Mouse (Mus musculus): ENCODE results near the gene Sh2d6. TPM values are rescaled to one million over a fixed set of nuclear protein-coding genes. Genes with fewer than 3 reads are reported as not detected.

Gene Sh2d6
- polyA plus RNA-seq, 1 experiment from 2014 or later = 0.30 TPM

DNA sequence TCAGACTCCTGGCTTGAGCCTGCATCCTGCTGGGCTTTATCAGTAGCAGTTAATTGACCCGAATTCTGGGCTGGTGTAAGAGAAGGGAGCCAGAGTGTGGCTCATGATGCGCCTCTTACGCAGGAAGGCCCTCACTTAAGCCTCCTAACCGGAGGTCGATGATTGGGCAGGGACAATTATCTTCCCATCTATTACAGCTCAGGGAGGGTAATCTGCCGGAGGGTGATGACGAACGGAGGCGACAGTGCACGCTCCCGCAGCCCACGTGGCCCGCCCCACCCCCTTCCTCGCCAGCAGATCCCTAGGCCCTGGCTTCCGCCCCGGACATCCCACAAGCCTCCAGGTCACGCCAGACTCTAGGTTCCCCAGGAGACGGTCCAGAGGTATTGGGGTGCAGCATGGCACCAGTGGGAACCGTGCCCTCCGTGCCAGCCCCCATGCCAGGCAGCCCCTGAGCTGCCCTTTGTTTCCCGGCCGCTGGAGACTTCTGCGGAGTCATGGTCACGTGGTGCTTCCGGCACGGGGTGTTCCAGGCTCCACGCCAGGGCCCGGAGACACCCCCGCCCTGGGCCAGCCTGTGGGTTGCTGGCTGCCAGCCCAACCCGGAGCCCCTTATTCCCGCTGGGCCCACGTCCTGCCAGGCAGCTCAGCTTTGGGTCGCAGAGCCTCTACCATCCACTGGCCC is 9.0 kb downstream of the Sh2d6 start:
- peak overlapping the region; percentile 95 for H3K27ac ChIP-seq
- no peaks in the 10 kb centered on the region for H3K9me3 ChIP-seq
- WGBS = 7% methylated on average over 33 of the region's 33 CpGs
- peak; percentile 81 for DNase-seq (ENCODE audit: extremely low spot score, low spot score)
- H3K4me1 ChIP-seq = peaks cover 26% of the 10 kb centered on the region
- H3K4me3 ChIP-seq = peak overlapping the region; percentile 48
- 0 out of 2 replicates have a peak, but pooled peaks cover 5% of the 10 kb centered on the region for H3K27me3 ChIP-seq (ENCODE audit: poor library complexity, severe bottlenecking)
- no peaks in the 10 kb centered on the region for H3K36me3 ChIP-seq (replicated peaks)

DNA sequence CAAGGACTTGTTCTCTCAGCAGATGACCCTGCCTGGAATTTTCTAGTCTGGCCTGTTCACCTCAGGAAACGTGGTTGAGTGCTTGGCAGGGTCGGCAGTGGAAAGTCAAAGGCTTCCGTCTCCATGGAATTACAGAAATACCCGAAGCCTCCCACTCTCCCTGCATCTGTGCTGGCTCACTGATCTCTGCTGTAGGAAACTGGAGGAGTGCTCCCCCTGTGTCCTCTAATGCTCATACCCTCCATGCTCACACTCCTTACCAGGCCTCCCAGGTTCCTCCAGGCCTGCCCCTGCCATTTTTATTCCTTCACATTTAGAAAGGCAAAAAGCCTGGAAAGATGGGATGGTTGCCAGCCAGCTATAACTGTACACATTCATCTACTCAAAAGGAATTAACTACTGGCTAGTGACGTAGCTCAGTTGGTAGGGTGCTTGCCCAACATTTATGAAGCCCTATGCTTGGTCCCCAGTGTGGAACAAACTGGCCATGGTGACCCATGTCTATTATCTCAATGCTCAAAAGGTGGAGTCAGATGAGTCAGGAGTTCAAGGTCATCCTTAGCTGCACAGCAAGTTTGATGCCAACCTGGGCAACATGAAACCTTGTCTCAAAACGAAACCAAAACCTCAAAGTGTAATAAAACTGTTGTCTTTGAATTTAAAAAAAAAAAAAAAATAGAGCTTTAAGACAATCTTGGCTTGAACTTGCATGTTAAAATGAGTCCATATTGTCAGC is 10.7 kb downstream of the Sh2d6 start:
- WGBS = 83% methylated on average over 6 of the region's 6 CpGs
- DNase-seq (ENCODE audit: extremely low spot score, low spot score) = no peak
- peaks cover 26% of the 10 kb centered on the region for H3K4me1 ChIP-seq
- 0 out of 2 replicates have a peak, but pooled peaks cover 5% of the 10 kb centered on the region for H3K27me3 ChIP-seq (ENCODE audit: poor library complexity, severe bottlenecking)
- H3K4me3 ChIP-seq = no peak overlapping the region
- H3K27ac ChIP-seq = no peak overlapping the region; the same call in 1 of the 2 replicates
- no peaks in the 10 kb centered on the region for H3K36me3 ChIP-seq (replicated peaks)
- H3K9me3 ChIP-seq = no peaks in the 10 kb centered on the region

DNA sequence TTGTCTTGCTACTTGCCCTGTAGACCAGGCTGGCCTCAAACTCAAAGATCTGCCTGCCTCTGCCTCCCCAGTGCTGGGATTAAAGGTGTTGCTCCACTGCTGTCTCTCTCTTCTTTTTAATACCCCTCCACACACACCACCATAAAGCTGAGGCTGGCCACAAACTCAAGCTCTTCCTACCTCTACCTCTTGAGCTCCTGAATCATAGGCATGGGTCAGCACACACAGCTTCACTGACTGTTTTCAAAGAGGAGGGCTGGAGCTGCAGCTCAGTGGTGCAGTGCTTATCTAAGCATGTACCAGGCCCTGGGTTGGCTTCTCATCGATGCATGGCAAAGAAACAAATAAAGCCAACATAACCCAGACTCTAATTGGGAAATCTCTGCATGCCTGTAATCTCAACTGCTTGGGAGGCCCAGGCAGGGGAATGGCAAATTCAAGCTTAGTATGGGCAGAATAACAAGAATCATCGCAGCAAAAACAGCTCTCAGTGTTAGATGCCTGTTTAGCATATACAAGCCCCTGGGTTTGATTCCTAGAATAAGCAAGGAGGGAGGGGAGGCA is 11.6 kb downstream of the Sh2d6 start:
- Histone ChIP-seq H3K27me3 (ENCODE audit: poor library complexity, severe bottlenecking) (0 out of 2 replicates have a peak, but pooled peaks cover 5% of the 10 kb centered on the region), H3K9me3 (no peaks in the 10 kb centered on the region), H3K4me1 (peaks cover 26% of the 10 kb centered on the region), H3K36me3 (replicated peaks) (no peaks in the 10 kb centered on the region), H3K27ac (peak overlapping the region; percentile 51; the same call in 1 of the 2 replicates), H3K4me3 (no peak overlapping the region)
- WGBS = 95% methylated on average over 2 of the region's 2 CpGs
- no peak for DNase-seq (ENCODE audit: extremely low spot score, low spot score)

DNA sequence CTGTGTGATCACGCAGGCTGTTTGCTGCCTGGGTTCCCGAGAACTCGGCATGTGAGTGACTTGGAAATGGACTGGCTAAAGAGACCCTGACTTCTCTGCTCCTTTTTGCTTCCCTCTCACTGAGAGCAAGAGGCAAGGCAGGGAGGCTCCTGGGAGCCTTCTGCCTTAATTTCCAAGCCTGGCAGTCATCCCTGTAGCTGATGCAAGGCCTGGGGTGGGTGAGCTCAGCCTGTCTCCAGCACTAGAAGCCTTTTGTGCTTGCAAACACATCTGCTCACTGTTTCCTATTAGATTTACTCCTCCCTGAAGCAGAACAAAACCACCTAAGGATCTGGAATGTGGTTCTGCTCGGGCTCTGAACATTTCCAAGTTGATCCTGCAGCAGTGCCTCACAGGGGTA is 12.9 kb downstream of the Sh2d6 start:
- H3K4me1 ChIP-seq = peaks cover 21% of the 10 kb centered on the region
- no peaks in the 10 kb centered on the region for H3K36me3 ChIP-seq (replicated peaks)
- H3K9me3 ChIP-seq = no peaks in the 10 kb centered on the region
- no peak for DNase-seq (ENCODE audit: extremely low spot score, low spot score)
- H3K4me3 ChIP-seq = no peak overlapping the region
- H3K27me3 ChIP-seq (ENCODE audit: poor library complexity, severe bottlenecking) = no peaks in the 10 kb centered on the region
- H3K27ac ChIP-seq = no peak overlapping the region
- WGBS = 76% methylated on average over 4 of the region's 4 CpGs

DNA sequence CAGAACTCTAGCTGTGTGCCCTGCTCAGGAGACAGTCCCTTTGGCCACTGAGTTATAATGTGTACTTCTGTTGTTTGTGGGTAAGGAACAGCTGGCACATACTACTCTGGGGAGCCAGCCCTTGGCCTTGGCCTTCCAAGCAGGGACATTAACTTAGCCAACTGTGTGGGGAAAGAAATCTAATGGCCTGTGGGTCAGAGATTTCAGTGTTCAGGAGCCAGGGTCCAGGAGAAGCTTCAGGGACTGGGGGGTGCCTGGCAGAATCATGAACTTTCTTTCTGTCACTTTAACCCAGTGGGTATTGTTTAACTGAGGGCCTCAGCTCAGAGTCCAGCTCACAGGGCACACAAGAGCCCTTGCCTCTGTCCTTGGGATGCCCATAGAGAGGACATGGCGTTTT is 15.4 kb downstream of the Sh2d6 start:
- no peaks in the 10 kb centered on the region for H3K27me3 ChIP-seq (ENCODE audit: poor library complexity, severe bottlenecking)

DNA sequence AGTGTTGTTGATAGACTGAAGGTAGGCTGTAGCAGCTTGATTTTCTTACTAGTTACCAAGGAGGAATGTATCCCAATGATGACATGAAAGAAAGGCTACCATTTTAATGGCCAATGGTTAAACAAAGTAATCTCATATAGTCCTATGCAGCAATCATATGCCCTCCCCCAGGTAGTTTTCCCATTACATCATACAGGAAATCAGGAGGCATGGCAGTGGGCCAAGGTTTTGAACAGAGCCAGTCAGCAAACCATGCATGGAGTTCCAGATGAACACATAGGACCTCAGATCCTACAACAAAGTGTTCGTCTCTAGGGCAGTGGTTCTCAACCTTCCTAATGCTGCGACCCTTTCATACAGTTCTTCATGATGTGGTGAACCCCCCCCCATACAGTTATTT is 17.6 kb downstream of the Sh2d6 start:
- no peak for DNase-seq (ENCODE audit: extremely low spot score, low spot score)
- Histone ChIP-seq H3K4me1 (no peaks in the 10 kb centered on the region), H3K27ac (no peak overlapping the region), H3K9me3 (no peaks in the 10 kb centered on the region), H3K36me3 (replicated peaks) (no peaks in the 10 kb centered on the region), H3K4me3 (no peak overlapping the region), H3K27me3 (ENCODE audit: poor library complexity, severe bottlenecking) (no peaks in the 10 kb centered on the region)
- WGBS = 92% methylated on average over 2 of the region's 2 CpGs

More for the DNA sequence above, 15.4 kb downstream of the Sh2d6 start:
- Histone ChIP-seq H3K4me3 (no peak overlapping the region), H3K9me3 (no peaks in the 10 kb centered on the region), H3K27ac (no peak overlapping the region), H3K36me3 (replicated peaks) (no peaks in the 10 kb centered on the region), H3K4me1 (0 out of 2 replicates have a peak, but pooled peaks cover 3% of the 10 kb centered on the region)
- WGBS = 74% methylated on average over 1 of the region's 1 CpGs
- no peak for DNase-seq (ENCODE audit: extremely low spot score, low spot score)

DNA sequence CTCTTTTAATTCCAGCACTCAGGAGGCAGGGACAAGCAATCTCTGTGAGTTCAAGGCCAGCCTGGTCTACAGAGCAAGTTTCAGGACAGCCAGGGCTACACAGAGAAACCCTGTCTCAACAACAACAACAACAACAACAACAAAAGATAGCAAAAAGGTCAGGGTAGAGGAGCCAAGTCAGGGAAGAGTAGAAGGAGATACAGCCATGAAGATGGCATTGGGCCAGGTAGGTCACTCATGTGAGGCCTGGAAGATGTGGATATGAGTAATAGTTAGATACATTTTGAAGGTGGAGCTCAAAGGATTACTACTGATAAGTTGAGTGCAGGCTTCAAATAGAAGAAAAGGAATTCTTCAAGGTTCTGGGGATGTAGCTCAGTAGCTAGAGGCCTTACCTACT is 18.2 kb downstream of the Sh2d6 start:
- Histone ChIP-seq H3K27ac (no peak overlapping the region), H3K36me3 (replicated peaks) (no peaks in the 10 kb centered on the region), H3K9me3 (no peaks in the 10 kb centered on the region), H3K27me3 (ENCODE audit: poor library complexity, severe bottlenecking) (no peaks in the 10 kb centered on the region), H3K4me1 (no peaks in the 10 kb centered on the region), H3K4me3 (no peak overlapping the region)
- DNase-seq (ENCODE audit: extremely low spot score, low spot score) = no peak

DNA sequence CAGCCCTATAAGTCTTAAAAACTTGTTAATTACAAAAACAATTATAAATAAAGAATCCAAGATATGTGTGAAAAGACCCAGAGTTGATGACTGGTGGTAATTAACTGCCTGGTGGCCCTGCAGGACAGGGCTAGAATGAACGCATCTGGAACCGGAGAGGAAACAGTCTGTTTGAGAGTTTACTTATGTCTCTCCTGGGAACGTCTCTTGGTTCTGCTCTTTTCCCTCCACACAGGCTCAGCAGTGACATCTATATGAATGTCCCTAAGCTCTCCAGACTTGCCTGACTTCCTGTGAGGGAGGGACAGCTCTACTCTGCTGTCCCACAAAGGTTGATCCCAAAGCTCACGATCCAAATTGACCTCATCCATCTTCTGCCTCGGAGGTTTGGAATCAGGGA is 22.6 kb downstream of the Sh2d6 start:
- no peaks in the 10 kb centered on the region for H3K9me3 ChIP-seq
- no peaks in the 10 kb centered on the region for H3K4me1 ChIP-seq
- no peaks in the 10 kb centered on the region for H3K36me3 ChIP-seq (replicated peaks)
- WGBS = 83% methylated on average over 5 of the region's 5 CpGs
- no peaks in the 10 kb centered on the region for H3K27me3 ChIP-seq (ENCODE audit: poor library complexity, severe bottlenecking)
- no peak overlapping the region for H3K27ac ChIP-seq
- no peak for DNase-seq (ENCODE audit: extremely low spot score, low spot score)
- H3K4me3 ChIP-seq = no peak overlapping the region

DNA sequence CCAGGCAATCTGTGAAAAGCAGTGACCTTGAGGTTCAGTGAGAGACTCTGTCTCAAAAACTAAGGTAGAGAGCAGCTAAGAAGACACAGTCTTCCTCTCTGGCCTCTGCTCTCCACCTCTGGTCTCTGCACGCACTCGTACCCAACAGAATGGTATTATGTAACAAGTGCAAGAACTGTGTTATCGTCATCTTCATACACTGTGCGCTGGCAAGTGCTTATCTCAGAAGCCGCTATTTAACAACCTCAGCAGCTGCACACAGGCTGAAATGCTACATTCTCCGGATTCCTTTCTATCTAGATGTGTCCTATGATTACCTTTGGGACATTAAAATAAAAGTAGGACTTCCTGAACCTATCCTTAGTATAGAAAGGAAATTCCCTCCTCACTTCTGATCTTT is 28.6 kb downstream of the Sh2d6 start:
- H3K36me3 ChIP-seq (replicated peaks) = no peaks in the 10 kb centered on the region
- WGBS = 92% methylated on average over 6 of the region's 6 CpGs
- DNase-seq (ENCODE audit: extremely low spot score, low spot score) = no peak
- H3K9me3 ChIP-seq = no peaks in the 10 kb centered on the region
- H3K4me3 ChIP-seq = no peak overlapping the region
- H3K4me1 ChIP-seq = no peaks in the 10 kb centered on the region
- no peaks in the 10 kb centered on the region for H3K27me3 ChIP-seq (ENCODE audit: poor library complexity, severe bottlenecking)
- no peak overlapping the region for H3K27ac ChIP-seq

DNA sequence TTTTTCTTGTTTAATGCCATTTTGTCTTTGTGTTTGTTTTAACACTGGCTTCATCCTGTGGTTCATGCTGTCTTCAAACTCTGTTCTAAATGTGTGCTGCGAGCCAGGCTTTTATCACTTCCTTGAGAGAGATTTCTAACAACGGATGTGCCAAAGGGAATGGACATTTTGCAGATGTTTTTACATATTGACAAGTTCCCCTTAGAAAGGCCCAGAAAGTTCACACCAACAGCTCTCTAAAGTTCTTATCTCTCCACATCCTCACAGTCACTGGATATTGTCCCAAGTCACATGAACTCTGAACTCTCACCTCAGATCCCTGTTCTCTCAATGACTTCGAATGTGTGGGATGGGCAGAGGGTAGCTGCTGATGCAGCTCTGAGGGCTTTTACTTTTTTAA is 30.4 kb downstream of the Sh2d6 start:
- H3K27me3 ChIP-seq (ENCODE audit: poor library complexity, severe bottlenecking) = no peaks in the 10 kb centered on the region
- no peaks in the 10 kb centered on the region for H3K9me3 ChIP-seq
- H3K4me3 ChIP-seq = no peak overlapping the region
- no peak overlapping the region for H3K27ac ChIP-seq
- H3K4me1 ChIP-seq = no peaks in the 10 kb centered on the region
- 84% methylated on average over 3 of the region's 3 CpGs for WGBS
- H3K36me3 ChIP-seq (replicated peaks) = no peaks in the 10 kb centered on the region
- no peak for DNase-seq (ENCODE audit: extremely low spot score, low spot score)

DNA sequence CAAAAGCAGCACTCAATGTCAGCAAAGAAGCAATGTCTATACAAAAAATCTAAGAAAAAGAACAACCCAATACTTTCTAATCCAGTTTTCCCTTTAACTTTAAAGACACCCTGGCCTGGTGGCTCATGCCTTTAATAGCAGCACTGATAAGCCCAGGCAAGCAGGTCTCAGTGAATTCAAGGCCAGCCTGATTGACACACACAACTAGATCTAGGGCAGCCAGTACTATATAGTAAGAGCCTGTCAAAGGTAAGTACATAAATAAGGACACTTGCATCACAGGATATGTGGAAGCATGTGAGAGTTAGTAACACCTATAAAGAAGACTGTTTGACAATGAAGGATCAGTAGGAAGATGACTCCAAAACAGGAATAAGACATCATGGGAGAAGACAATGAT is 32.0 kb downstream of the Sh2d6 start:
- Histone ChIP-seq H3K9me3 (no peaks in the 10 kb centered on the region), H3K4me1 (no peaks in the 10 kb centered on the region), H3K4me3 (no peak overlapping the region), H3K27ac (no peak overlapping the region), H3K27me3 (ENCODE audit: poor library complexity, severe bottlenecking) (no peaks in the 10 kb centered on the region), H3K36me3 (replicated peaks) (no peaks in the 10 kb centered on the region)
- DNase-seq (ENCODE audit: extremely low spot score, low spot score) = no peak

DNA sequence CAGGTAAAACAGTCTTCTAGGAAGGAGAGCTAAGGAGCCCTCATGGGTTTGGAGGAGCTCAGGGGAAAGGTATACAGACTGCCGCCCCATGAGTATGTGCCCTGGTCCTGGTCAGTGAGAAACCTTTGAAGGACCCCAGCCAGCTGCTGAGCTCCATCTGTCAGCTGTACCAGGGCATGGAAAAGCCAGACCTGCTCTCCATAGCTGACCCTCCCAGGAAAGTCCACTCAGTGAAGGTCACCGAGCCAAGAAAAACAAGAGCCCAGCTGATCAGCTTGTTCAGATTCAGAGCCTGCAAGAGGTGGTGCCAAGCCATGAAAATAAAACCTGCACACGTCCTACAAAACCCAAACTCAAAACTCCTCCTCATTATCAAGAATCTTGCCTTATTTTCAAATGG is 32.7 kb downstream of the Sh2d6 start:
- Histone ChIP-seq H3K4me1 (no peaks in the 10 kb centered on the region), H3K9me3 (no peaks in the 10 kb centered on the region), H3K27ac (no peak overlapping the region), H3K27me3 (ENCODE audit: poor library complexity, severe bottlenecking) (no peaks in the 10 kb centered on the region), H3K36me3 (replicated peaks) (no peaks in the 10 kb centered on the region), H3K4me3 (no peak overlapping the region)
- DNase-seq (ENCODE audit: extremely low spot score, low spot score) = no peak
- WGBS = 76% methylated on average over 3 of the region's 3 CpGs

DNA sequence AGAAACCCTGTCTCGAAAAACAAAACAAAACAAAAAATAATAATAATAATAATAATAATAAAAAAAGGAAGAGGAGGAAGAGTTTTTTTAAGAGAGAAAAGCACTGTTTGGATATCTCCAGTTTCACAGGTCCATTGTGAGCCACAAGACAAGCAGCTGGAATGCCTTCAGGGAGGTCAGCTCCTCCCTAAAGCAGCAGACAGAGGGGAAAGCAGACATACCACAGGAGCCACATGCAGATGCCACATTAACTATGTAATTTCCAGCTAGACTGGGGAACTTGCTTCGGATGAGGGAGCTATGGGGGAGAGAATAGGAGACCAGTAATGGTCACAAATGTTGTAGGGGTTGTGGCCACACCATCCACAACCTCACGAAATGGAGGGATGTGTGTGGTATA is 34.2 kb downstream of the Sh2d6 start:
- WGBS = 77% methylated on average over 3 of the region's 3 CpGs
- H3K4me1 ChIP-seq = no peaks in the 10 kb centered on the region
- H3K9me3 ChIP-seq = no peaks in the 10 kb centered on the region
- no peak overlapping the region for H3K27ac ChIP-seq
- H3K27me3 ChIP-seq (ENCODE audit: poor library complexity, severe bottlenecking) = no peaks in the 10 kb centered on the region
- DNase-seq (ENCODE audit: extremely low spot score, low spot score) = no peak
- no peak overlapping the region for H3K4me3 ChIP-seq
- no peaks in the 10 kb centered on the region for H3K36me3 ChIP-seq (replicated peaks)

All from forebrain, embryonic 10.5 days (tissue).